Mouse (Mus musculus): Measurements from ENCODE around the gene Mrps18b.

Gene Mrps18b

GRCm38 (mm10) chr17:35874721-35875120 is 41.5 kb downstream of the Mrps18b start:
- DNase-seq (ENCODE audit: low spot score in 2 of 2): peak in 1 of 2 experiments; percentile 64

GRCm38 (mm10) chr17:35873774-35874519 is 42.2 kb downstream of the Mrps18b start:
- DNase-seq (ENCODE audit: low spot score in 2 of 2): peak in 1 of 2 experiments; percentile 85

- no peak for DNase-seq (ENCODE audit: low spot score in 2 of 2)
These were observed 45.1 kb downstream of the Mrps18b start for GRCm38 (mm10) chr17:35870884-35871696.

GRCm38 (mm10) chr17:35870151-35870883 is 45.9 kb downstream of the Mrps18b start:
- peak in 1 of 2 experiments; percentile 31 for DNase-seq (ENCODE audit: low spot score in 2 of 2)

GRCm38 (mm10) chr17:35869346-35870067 is 46.7 kb downstream of the Mrps18b start:
- DNase-seq (ENCODE audit: low spot score in 2 of 2): no peak

GRCm38 (mm10) chr17:35868961-35869345 is 47.2 kb downstream of the Mrps18b start:
- no peak for DNase-seq (ENCODE audit: low spot score in 2 of 2)

GRCm38 (mm10) chr17:35868165-35868820 is 47.9 kb downstream of the Mrps18b start:
- DNase-seq (ENCODE audit: low spot score in 2 of 2): no peak

- no peak for DNase-seq (ENCODE audit: low spot score in 2 of 2)
These were observed 49.0 kb downstream of the Mrps18b start for GRCm38 (mm10) chr17:35866911-35867890.

- DNase-seq (ENCODE audit: low spot score in 2 of 2): no peak
These were observed 49.8 kb downstream of the Mrps18b start for GRCm38 (mm10) chr17:35866281-35866831.

- DNase-seq (ENCODE audit: low spot score in 2 of 2): no peak
These were observed 50.5 kb downstream of the Mrps18b start, which contains the start of gene Ppp1r18 for GRCm38 (mm10) chr17:35865481-35866280. Ppp1r18 (plus strand) TSS chr17:35865593.

- no peak for DNase-seq (ENCODE audit: low spot score in 2 of 2)
These were observed 51.3 kb downstream of the Mrps18b start for GRCm38 (mm10) chr17:35864832-35865353.

- DNase-seq (ENCODE audit: low spot score in 2 of 2): peak in 1 of 2 experiments; percentile 86
These were observed 54.9 kb downstream of the Mrps18b start, which contains the start of gene Nrm for GRCm38 (mm10) chr17:35861198-35861857. Nrm (plus strand) TSS chr17:35861318.

GRCm38 (mm10) chr17:35860831-35861197 is 55.4 kb downstream of the Mrps18b start:
- DNase-seq (ENCODE audit: low spot score in 2 of 2): no peak

Data from left cerebral cortex, adult 9 months (tissue).